Mouse (Mus musculus): ENCODE measurements around the gene Acsf3. TPM values are rescaled to one million over a fixed set of nuclear protein-coding genes. Genes with fewer than 3 reads are reported as not detected.
A peak's percentile ranks its signal among the peaks of the same experiment; 100 is the strongest.

Acsf3 gene
- total and polyA plus RNA-seq, 2 experiments from 2014 or later = 18.9 to 22.1 TPM

DNA sequence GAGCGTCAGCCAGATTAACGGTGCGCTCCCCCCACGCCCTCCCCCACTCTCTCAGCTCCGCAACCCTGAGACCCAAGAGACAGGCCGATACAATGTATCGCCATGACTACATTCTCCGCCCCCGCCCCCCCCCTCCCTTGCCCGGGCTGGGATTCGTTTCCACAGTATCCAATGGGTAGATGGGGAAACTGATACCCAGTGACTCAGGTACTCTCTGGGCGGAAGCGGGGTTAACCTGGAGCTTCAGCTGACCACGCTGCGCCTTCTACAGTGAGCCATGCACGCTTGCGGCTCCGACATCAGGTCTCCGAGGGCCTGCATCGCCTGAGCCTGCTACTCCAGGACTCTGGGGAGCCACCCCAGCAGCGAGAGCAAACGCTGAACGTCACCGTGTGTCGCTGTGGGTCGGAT, 89.4 kb downstream of the Acsf3 start:
- WGBS = 55% methylated on average over 26 of the region's 26 CpGs
- no peak for TF ChIP-seq CTCF (IDR thresholded peaks at IDR 0.05)
- Histone ChIP-seq H3K27ac (ENCODE audit: low read depth, low read length) (no peak overlapping the region), H3K36me3 (ENCODE audit: insufficient read depth, low read length) (no peaks in the 10 kb centered on the region), H3K9ac (replicated peaks; ENCODE audit: low read length, poor library complexity, severe bottlenecking) (no peak overlapping the region), H3K27me3 (ENCODE audit: insufficient read depth, low read length) (no peaks in the 10 kb centered on the region), H3K9me3 (ENCODE audit: low read length) (0 out of 2 replicates have a peak, but pooled peaks cover 3% of the 10 kb centered on the region), H3K4me1 (ENCODE audit: insufficient read depth, low read length) (no peaks in the 10 kb centered on the region), H3K4me2 (ENCODE audit: low read depth, low read length, poor library complexity, severe bottlenecking) (peak overlapping the region; percentile 43), H3K4me3 (ENCODE audit: low read depth, low read length) (peak overlapping the region; percentile 26)
- peak; percentile 35; the same call in 1 of the 2 replicates for ATAC-seq (ENCODE audit: low FRiP score)
- DNase-seq (ENCODE audit: low spot score) = no peak

DNA sequence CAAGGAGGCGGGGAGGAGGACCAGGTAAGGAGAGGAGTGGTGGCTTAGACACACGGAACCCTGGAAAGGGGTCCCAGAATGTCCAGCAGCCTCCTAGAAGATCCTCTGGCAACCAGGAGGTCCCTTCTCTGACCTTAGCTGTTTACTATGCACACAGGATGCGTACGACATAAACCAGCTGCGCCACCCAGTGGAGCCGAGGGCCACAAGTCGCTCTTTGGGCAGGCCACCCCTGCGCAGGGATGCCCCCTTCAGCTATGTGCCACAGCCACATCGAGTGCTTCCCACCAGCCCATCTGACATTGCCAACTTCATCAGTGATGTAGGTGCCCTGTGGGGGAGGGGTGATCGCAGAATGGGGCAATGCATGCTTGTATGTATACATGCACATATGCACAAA, 90.2 kb downstream of the Acsf3 start:
- H3K36me3 ChIP-seq (ENCODE audit: insufficient read depth, low read length) = no peaks in the 10 kb centered on the region
- ATAC-seq (ENCODE audit: low FRiP score) (no peak), DNase-seq (ENCODE audit: low spot score) (peak; percentile 51)
- peak overlapping the region; percentile 43 for H3K4me2 ChIP-seq (ENCODE audit: low read depth, low read length, poor library complexity, severe bottlenecking)
- peak overlapping the region; percentile 26 for H3K4me3 ChIP-seq (ENCODE audit: low read depth, low read length)
- WGBS = 59% methylated on average over 10 of the region's 10 CpGs
- H3K4me1 ChIP-seq (ENCODE audit: insufficient read depth, low read length) = no peaks in the 10 kb centered on the region
- 0 out of 2 replicates have a peak, but pooled peaks cover 3% of the 10 kb centered on the region for H3K9me3 ChIP-seq (ENCODE audit: low read length)
- peak; percentile 64 for TF ChIP-seq CTCF (IDR thresholded peaks at IDR 0.05)
- H3K27ac ChIP-seq (ENCODE audit: low read depth, low read length) = no peak overlapping the region
- no peaks in the 10 kb centered on the region for H3K27me3 ChIP-seq (ENCODE audit: insufficient read depth, low read length)
- H3K9ac ChIP-seq (replicated peaks; ENCODE audit: low read length, poor library complexity, severe bottlenecking) = no peak overlapping the region

DNA sequence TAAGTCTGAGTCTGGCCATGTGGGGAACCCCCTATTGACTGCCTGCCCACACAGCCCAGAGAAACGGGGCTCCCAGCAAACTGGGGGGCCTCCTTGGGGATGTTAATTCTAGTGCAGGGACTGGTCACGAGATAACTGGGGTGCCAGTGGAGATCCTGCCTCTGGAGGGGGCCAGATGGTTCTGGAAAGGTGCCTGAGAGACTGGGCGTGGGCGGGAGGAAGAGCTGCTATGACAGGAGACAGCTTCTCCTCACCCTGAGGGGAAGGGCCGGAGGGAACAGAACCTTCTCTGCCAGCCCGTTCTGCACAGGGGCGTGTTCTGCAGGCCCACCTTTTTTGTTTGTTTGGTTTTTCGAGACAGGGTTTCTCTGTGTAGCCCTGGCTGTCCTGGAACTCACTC, 90.9 kb downstream of the Acsf3 start:
- Histone ChIP-seq H3K9ac (replicated peaks; ENCODE audit: low read length, poor library complexity, severe bottlenecking) (no peak overlapping the region), H3K27me3 (ENCODE audit: insufficient read depth, low read length) (no peaks in the 10 kb centered on the region), H3K27ac (ENCODE audit: low read depth, low read length) (no peak overlapping the region), H3K4me2 (ENCODE audit: low read depth, low read length, poor library complexity, severe bottlenecking) (no peak overlapping the region), H3K4me1 (ENCODE audit: insufficient read depth, low read length) (no peaks in the 10 kb centered on the region), H3K36me3 (ENCODE audit: insufficient read depth, low read length) (no peaks in the 10 kb centered on the region), H3K9me3 (ENCODE audit: low read length) (0 out of 2 replicates have a peak, but pooled peaks cover 3% of the 10 kb centered on the region), H3K4me3 (ENCODE audit: low read depth, low read length) (no peak overlapping the region)
- DNase-seq (ENCODE audit: low spot score) (no peak), ATAC-seq (ENCODE audit: low FRiP score) (no peak)
- WGBS = 87% methylated on average over 8 of the region's 8 CpGs
- TF ChIP-seq CTCF (IDR thresholded peaks at IDR 0.05) = no peak

Other genes starting within 250 kb of the Acsf3 start
- gene Piezo1, start 224.2 kb upstream of the Acsf3 start, total RNA-seq (2014; rRNA removed) = 10.8 and 14.2 TPM in 2 replicates
- gene Piezo1, start 224.2 kb upstream of the Acsf3 start, polyA plus RNA-seq (2015; fragmentation: Nextera tagmentation; extraction: Ambion mirVana) = 1.3 and 1.8 TPM in 2 replicates
- gene Cdt1, start 207.5 kb upstream of the Acsf3 start, total RNA-seq (2014; rRNA removed) = 9.2 and 15.6 TPM in 2 replicates
- gene Cdt1, start 207.5 kb upstream of the Acsf3 start, polyA plus RNA-seq (2015; fragmentation: Nextera tagmentation; extraction: Ambion mirVana) = 6.4 TPM in 2 replicates
- 83.9 and 97.2 TPM in 2 replicates for gene Aprt, start 198.6 kb upstream of the Acsf3 start, total RNA-seq (2014; rRNA removed)
- 157 and 170 TPM in 2 replicates for gene Aprt, start 198.6 kb upstream of the Acsf3 start, polyA plus RNA-seq (2015; fragmentation: Nextera tagmentation; extraction: Ambion mirVana)
- gene Galns, start 164.0 kb upstream of the Acsf3 start, total RNA-seq (2014; rRNA removed) = 12.1 and 14.6 TPM in 2 replicates
- 10.9 and 12.7 TPM in 2 replicates for gene Galns, start 164.0 kb upstream of the Acsf3 start, polyA plus RNA-seq (2015; fragmentation: Nextera tagmentation; extraction: Ambion mirVana)
- 14.1 and 23.2 TPM in 2 replicates for gene Trappc2l, start 163.8 kb upstream of the Acsf3 start, total RNA-seq (2014; rRNA removed)
- gene Trappc2l, start 163.8 kb upstream of the Acsf3 start, polyA plus RNA-seq (2015; fragmentation: Nextera tagmentation; extraction: Ambion mirVana) = 135 and 138 TPM in 2 replicates
- not detected in 2 replicates for gene Pabpn1l, start 152.7 kb upstream of the Acsf3 start, total RNA-seq (2014; rRNA removed)
- not detected in 2 replicates for gene Pabpn1l, start 152.7 kb upstream of the Acsf3 start, polyA plus RNA-seq (2015; fragmentation: Nextera tagmentation; extraction: Ambion mirVana)
- gene Cbfa2t3, start 76.4 kb upstream of the Acsf3 start, total RNA-seq (2014; rRNA removed) = 11.1 and 11.8 TPM in 2 replicates
- 13.3 and 15.9 TPM in 2 replicates for gene Cbfa2t3, start 76.4 kb upstream of the Acsf3 start, polyA plus RNA-seq (2015; fragmentation: Nextera tagmentation; extraction: Ambion mirVana)
- 0.14 and 1.8 TPM in 2 replicates for gene Cdh15, start 72.5 kb downstream of the Acsf3 start, total RNA-seq (2014; rRNA removed)
- gene Cdh15, start 72.5 kb downstream of the Acsf3 start, polyA plus RNA-seq (2015; fragmentation: Nextera tagmentation; extraction: Ambion mirVana) = 3.5 and 4.0 TPM in 2 replicates